Mouse (Mus musculus): ENCODE results near the gene Gm8165. TPM values are rescaled to one million over a fixed set of nuclear protein-coding genes. Genes with fewer than 3 reads are reported as not detected.
A peak's percentile ranks its signal among the peaks of the same experiment; 100 is the strongest.
"Not testable (repeated sequence)": the region's sequence is repeated elsewhere in the genome, so short reads cannot be mapped to it uniquely, and the experiment has no call there.

The Gm8165 gene
- total RNA-seq (2012; rRNA removed) (not detected in 2 replicates), polyA plus RNA-seq (2012; ENCODE audit: insufficient read depth in 1 of 2, insufficient read length in 2 of 2, low read depth in 1 of 2, low replicate concordance in 2 of 2, missing spikeins in 1 of 2) (not detected)

DNA sequence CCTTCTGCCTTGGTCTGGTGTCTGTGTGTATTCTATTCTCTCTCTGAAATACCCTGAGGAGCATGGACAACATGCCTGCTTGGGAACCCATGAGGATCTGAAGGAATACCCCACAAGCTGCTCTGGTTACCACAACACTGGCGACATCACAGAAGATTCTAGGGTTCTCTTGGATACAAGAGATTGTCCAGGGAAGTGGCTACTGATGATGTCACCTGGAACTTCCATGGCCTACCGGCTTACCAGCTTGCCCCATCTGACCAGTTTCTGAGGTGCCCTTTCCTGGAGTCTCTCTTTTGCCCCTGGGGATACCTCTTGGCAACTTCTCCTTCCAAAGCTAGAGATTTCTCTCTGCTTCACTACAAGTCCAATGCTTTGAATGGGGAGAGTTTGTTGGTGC, at the start of gene Gm8165:
Gm8165 (minus strand) TSS at position 101 of the 400 bp plus-strand sequence.
- not testable (repeated sequence) for H3K27ac ChIP-seq (ENCODE audit: control insufficient read depth, low read depth, low read length); H3K9ac ChIP-seq (ENCODE audit: control insufficient read depth, low read depth, low read length, poor library complexity, severe bottlenecking); H3K4me3 ChIP-seq (ENCODE audit: control insufficient read depth in 1 of 2, insufficient read depth in 1 of 2, low read depth in 2 of 2, low read length in 2 of 2); H3K79me2 ChIP-seq (ENCODE audit: control insufficient read depth, insufficient read depth, low read length, poor library complexity); H3K36me3 ChIP-seq (ENCODE audit: control insufficient read depth in 1 of 2, insufficient read depth in 2 of 2, low read length in 2 of 2); H3K9me3 ChIP-seq (replicated peaks; ENCODE audit: insufficient read depth, low read length); H3K4me1 ChIP-seq (ENCODE audit: control insufficient read depth in 1 of 2, insufficient read depth in 2 of 2, low read length in 2 of 2); DNase-seq (ENCODE audit: low read depth, low spot score); H3K27me3 ChIP-seq (ENCODE audit: control insufficient read depth in 1 of 2, insufficient read depth in 2 of 2, low read length in 2 of 2)

DNA sequence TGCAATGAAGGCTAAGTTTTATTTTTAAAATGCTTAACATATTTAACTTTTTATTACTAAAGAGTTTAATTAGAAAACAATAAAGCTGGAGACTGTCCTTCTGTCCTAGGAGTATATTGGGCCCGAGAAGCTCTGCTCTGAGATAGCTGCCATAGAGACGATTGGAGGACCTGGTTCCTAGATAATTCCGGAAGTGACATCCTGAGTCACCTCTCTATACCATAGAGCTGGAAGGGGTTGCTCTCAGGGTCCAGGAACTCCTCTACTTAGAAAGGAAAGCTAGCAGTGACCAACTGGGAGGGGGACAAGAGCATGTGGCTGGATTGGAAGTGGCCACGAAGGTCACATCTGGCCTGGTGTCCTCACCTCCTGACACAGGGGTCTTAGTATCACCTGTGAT, 20.6 kb upstream of the Gm8165 start, which contains the start of gene Gm7324:
Gm7324 (plus strand) TSS at position 208 of the 400 bp plus-strand sequence.
- H3K36me3 ChIP-seq (ENCODE audit: control insufficient read depth in 1 of 2, insufficient read depth in 2 of 2, low read length in 2 of 2); H3K79me2 ChIP-seq (ENCODE audit: control insufficient read depth, insufficient read depth, low read length, poor library complexity); H3K9me3 ChIP-seq (replicated peaks; ENCODE audit: insufficient read depth, low read length); H3K9ac ChIP-seq (ENCODE audit: control insufficient read depth, low read depth, low read length, poor library complexity, severe bottlenecking); H3K27ac ChIP-seq (ENCODE audit: control insufficient read depth, low read depth, low read length); H3K27me3 ChIP-seq (ENCODE audit: control insufficient read depth in 1 of 2, insufficient read depth in 2 of 2, low read length in 2 of 2); H3K4me1 ChIP-seq (ENCODE audit: control insufficient read depth in 1 of 2, insufficient read depth in 2 of 2, low read length in 2 of 2): not testable (repeated sequence)
- DNase-seq (ENCODE audit: low read depth, low spot score): peak; percentile 41
- TF ChIP-seq HCFC1 (IDR thresholded peaks at IDR 0.05; ENCODE audit: low read depth, low read length): 0 out of 2 replicates have a peak, but pooled peaks have one; percentile 42
- peak within 1 kb of the TSS in 1 of 2 experiments; percentile 53; a peak in 3 of 4 replicates for H3K4me3 ChIP-seq (ENCODE audit: control insufficient read depth in 1 of 2, insufficient read depth in 1 of 2, low read depth in 2 of 2, low read length in 2 of 2)

Other genes with a start within 250 kb of the Gm8165 start
- not detected in 2 replicates for gene Gm5799, start 133.6 kb downstream of the Gm8165 start, total RNA-seq (2012; rRNA removed)
- gene Gm5799, start 133.6 kb downstream of the Gm8165 start, polyA plus RNA-seq (2012; ENCODE audit: insufficient read depth in 1 of 2, insufficient read length in 2 of 2, low read depth in 1 of 2, low replicate concordance in 2 of 2, missing spikeins in 1 of 2): not detected
- gene Gm17654, start 98.1 kb downstream of the Gm8165 start, total RNA-seq (2012; rRNA removed): not detected in 2 replicates
- not detected for gene Gm17654, start 98.1 kb downstream of the Gm8165 start, polyA plus RNA-seq (2012; ENCODE audit: insufficient read depth in 1 of 2, insufficient read length in 2 of 2, low read depth in 1 of 2, low replicate concordance in 2 of 2, missing spikeins in 1 of 2)
- not detected in 2 replicates for gene Gm10375, start 69.2 kb downstream of the Gm8165 start, total RNA-seq (2012; rRNA removed)
- gene Gm10375, start 69.2 kb downstream of the Gm8165 start, polyA plus RNA-seq (2012; ENCODE audit: insufficient read depth in 1 of 2, insufficient read length in 2 of 2, low read depth in 1 of 2, low replicate concordance in 2 of 2, missing spikeins in 1 of 2): not detected
- gene Gm7324, start 20.6 kb upstream of the Gm8165 start, total RNA-seq (2012; rRNA removed): 6.6 and 9.2 TPM in 2 replicates
- gene Gm7324, start 20.6 kb upstream of the Gm8165 start, polyA plus RNA-seq (2012; ENCODE audit: insufficient read depth in 1 of 2, insufficient read length in 2 of 2, low read depth in 1 of 2, low replicate concordance in 2 of 2, missing spikeins in 1 of 2): 1 to 10 TPM in 1 of 2 experiments, not detected in 1; 3.1 TPM
- gene Gm16506, start 50.3 kb upstream of the Gm8165 start, total RNA-seq (2012; rRNA removed): not detected in 2 replicates
- not detected for gene Gm16506, start 50.3 kb upstream of the Gm8165 start, polyA plus RNA-seq (2012; ENCODE audit: insufficient read depth in 1 of 2, insufficient read length in 2 of 2, low read depth in 1 of 2, low replicate concordance in 2 of 2, missing spikeins in 1 of 2)
- 1.2 TPM in 2 replicates for gene Gm6526, start 70.7 kb upstream of the Gm8165 start, total RNA-seq (2012; rRNA removed)
- gene Gm6526, start 70.7 kb upstream of the Gm8165 start, polyA plus RNA-seq (2012; ENCODE audit: insufficient read depth in 1 of 2, insufficient read length in 2 of 2, low read depth in 1 of 2, low replicate concordance in 2 of 2, missing spikeins in 1 of 2): under 1 TPM in 1 of 2 experiments, not detected in 1; 0.36 TPM
- gene Gm8180, start 107.5 kb upstream of the Gm8165 start, total RNA-seq (2012; rRNA removed): not detected in 2 replicates
- gene Gm8180, start 107.5 kb upstream of the Gm8165 start, polyA plus RNA-seq (2012; ENCODE audit: insufficient read depth in 1 of 2, insufficient read length in 2 of 2, low read depth in 1 of 2, low replicate concordance in 2 of 2, missing spikeins in 1 of 2): not detected
- not detected in 2 replicates for gene Ear1, start 198.3 kb upstream of the Gm8165 start, total RNA-seq (2012; rRNA removed)
- gene Ear1, start 198.3 kb upstream of the Gm8165 start, polyA plus RNA-seq (2012; ENCODE audit: insufficient read depth in 1 of 2, insufficient read length in 2 of 2, low read depth in 1 of 2, low replicate concordance in 2 of 2, missing spikeins in 1 of 2): not detected
- gene Ear10, start 246.4 kb upstream of the Gm8165 start, total RNA-seq (2012; rRNA removed): not detected in 2 replicates
- gene Ear10, start 246.4 kb upstream of the Gm8165 start, polyA plus RNA-seq (2012; ENCODE audit: insufficient read depth in 1 of 2, insufficient read length in 2 of 2, low read depth in 1 of 2, low replicate concordance in 2 of 2, missing spikeins in 1 of 2): not detected
- gene Gm8113, start 248.2 kb upstream of the Gm8165 start, total RNA-seq (2012; rRNA removed): 18.1 and 18.3 TPM in 2 replicates
- gene Gm8113, start 248.2 kb upstream of the Gm8165 start, polyA plus RNA-seq (2012; ENCODE audit: insufficient read depth in 1 of 2, insufficient read length in 2 of 2, low read depth in 1 of 2, low replicate concordance in 2 of 2, missing spikeins in 1 of 2): 10 to 100 TPM in 1 of 2 experiments, not detected in 1; 21.2 TPM